Mouse (Mus musculus) layer of hippocampus, adult 9-11 months (tissue): Measurements from ENCODE around the gene Myh1.
A peak's percentile ranks its signal among the peaks of the same experiment; 100 is the strongest.

Experiments used
- DNase-seq: peaks from one replicate; pipeline ENCODE4 v3.0.0; 2022

The Myh1 gene

DNA sequence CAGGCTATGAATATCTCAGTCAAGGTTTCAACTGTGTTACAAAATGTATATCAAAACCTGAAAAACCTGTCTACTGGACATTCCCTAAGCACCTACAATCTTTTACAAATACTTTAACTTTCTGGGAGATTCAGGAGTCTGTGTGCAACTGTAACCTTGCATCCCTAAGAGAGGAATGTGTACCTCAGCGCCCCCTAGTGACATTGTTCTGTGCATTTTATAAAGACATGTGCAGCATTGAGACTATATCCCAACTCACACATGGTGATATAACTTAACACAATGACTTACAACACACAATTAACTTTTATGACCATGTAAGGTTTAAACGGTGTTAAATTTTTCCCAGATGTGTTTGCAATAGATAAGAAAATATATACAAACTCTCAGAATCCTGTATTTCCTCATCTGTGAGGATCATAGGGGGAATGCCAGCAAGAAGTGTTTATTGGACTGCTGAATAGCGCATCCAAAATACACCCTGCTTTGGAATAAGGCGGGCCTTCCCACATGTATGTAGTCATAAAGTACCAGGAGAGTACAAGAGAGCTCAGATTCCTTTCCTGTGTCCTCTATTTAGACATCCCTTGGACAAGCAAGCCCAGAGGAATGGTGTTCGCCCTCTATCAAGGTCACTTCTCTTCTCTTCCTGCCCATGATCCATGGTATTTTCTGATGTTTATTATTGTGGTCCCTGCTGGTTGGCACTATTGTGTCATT lies 35.9 kb downstream of the Myh1 start:
- DNase-seq: peak; percentile 31

DNA sequence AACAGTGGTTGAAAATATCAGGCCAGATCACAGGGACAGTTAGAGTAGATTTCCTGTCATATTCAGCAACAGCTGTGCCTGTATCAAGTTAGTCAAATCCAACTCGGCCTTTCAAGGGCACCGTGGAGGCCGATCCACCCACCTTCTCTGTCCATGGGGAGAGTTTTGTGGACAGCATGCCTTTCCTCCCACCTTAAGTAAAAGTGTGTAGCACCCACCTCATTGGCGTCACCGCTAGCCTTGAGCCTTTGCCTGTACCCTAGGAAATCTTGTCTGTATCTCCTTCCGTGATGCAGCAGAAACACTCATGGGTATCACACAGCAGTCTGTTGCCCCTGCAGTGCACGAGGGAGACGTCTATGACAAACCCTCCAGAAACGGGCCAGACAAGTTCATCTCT lies 36.9 kb downstream of the Myh1 start:
- DNase-seq: no peak

DNA sequence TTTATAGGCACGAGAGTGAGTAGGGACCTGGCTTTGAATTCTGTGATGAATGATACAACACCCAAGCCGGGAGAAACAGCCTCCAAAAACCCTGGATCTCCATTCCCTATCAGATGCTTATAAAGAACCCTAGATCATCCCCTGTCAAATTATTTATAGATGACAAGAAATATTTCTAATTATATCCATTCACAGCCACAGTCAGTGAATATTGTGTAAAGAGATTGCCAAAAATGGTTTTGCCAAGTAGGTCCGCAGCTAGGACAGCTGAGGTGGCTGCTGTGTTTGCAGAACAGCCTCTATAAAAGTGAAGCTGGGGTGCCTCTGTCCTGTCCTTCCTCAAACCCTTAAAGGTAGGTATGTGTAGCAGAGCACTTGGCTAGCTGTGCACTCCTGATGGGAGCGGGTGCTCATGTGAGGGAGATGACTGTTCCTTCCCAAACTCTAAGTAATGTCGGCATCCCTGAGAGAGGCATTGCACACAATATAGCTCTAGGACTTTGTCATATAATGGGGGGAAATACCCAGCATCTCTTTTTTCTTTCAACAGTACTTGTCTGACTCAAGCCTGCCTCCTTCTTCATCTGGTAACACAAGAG lies 37.7 kb downstream of the Myh1 start, which contains the start of gene Myh4:
TSS of gene Myh4 (plus strand) at position 549 of the 599 bp plus-strand sequence.
- no peak for DNase-seq

DNA sequence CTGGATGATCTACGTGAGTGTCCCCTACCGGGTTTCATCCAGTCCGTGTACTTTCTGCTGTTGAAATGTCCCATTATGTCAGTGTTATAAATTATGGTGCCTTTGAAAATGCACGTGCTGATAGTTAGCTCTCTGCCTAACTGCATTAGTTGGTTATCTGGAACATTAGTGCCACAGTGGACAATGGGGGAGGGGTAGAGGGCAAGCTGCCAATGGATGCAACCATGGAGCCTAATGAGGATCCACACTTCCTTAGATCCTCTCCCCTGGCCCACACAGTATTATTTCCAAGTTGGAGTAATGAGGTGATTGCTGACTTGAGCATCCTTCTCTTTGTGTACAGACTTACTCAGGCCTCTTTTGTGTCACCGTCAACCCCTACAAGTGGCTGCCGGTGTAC lies 41.2 kb downstream of the Myh1 start:
- no peak for DNase-seq

GRCm38 (mm10) chr11:67253691-67254090 lies 53.8 kb downstream of the Myh1 start:
- peak; percentile 62 for DNase-seq

GRCm38 (mm10) chr11:67257048-67257447 lies 57.2 kb downstream of the Myh1 start:
- DNase-seq: no peak

GRCm38 (mm10) chr11:67260956-67261355 lies 61.1 kb downstream of the Myh1 start:
- DNase-seq: no peak
